Mouse (Mus musculus): ENCODE measurements at regions not wholly inside any gene's neighbourhood (a gene's known extent, or its start where the extent isn't known, plus 50 kb on each side); places are given as distances from the start of the nearest gene placed in this dataset.
A peak's percentile ranks its signal among the peaks of the same experiment; 100 is the strongest.

DNA sequence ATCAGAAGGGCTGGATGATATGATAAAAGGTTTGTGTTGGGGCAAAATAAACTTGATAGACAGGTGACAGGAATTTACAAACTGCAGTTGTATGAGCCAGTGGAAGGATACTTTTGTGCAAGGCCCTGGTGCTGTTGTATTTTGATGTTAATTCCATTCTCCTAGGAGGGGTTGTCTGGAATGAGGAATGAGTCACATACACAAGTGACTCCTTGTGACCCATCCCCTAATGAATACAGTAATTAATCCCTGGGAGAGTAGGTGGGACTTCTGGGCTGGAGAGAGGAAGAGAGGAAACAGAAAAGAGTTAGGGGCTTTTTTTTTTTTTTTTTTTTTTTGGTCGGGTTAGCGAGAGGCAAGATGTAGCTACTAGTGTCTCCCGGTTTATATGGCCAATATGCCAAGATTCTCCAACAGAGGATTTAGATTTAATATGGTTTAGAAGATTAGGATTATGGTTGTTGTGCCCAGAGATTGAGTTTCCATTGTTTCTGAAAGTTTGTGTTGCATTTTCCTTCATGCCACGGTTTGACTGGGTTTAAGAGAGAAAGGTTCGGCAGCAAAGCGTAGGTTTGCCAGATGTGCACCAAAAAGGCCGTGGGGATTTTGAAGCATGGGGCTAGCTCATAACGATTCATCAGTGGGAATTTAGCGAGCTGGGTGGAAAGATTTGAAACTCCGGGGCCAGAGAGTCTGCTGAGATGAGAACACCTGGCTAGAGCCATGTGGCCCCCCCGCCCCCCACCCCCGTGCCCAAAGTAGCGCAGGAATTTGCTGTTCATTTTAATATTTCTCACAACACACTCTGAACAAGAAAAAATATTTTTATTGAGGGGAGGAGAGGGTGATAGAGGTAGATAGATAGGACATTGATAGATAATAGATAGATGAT, 389.1 kb upstream of the Rgmb start (continued):
- TF ChIP-seq E2F4 (IDR thresholded peaks at IDR 0.05; ENCODE audit: insufficient replicate concordance, low read depth, low read length) (no peak), ZNF384 (IDR thresholded peaks at IDR 0.05; ENCODE audit: low read depth, low read length) (peak; percentile 74), TCF12 (IDR thresholded peaks at IDR 0.05; ENCODE audit: low read depth, low read length) (peak; percentile 74), CHD1 (IDR thresholded peaks at IDR 0.05; ENCODE audit: low read depth, low read length) (no peak), NRF1 (IDR thresholded peaks at IDR 0.05; ENCODE audit: low read depth, low read length) (no peak), POLR2AphosphoS2 (IDR thresholded peaks at IDR 0.05; ENCODE audit: low read depth, low read length) (no peak), SMC3 (IDR thresholded peaks at IDR 0.05; ENCODE audit: low read depth, low read length) (no peak), ZKSCAN1 (IDR thresholded peaks at IDR 0.05; ENCODE audit: borderline replicate concordance, low read depth, low read length) (no peak), RCOR1 (conservative IDR thresholded peaks at IDR 0.05; ENCODE audit: low read depth, low read length) (no peak), JUND (conservative IDR thresholded peaks at IDR 0.05; ENCODE audit: low read depth, low read length) (no peak), JUN (IDR thresholded peaks at IDR 0.05; ENCODE audit: insufficient read depth, low read depth, low read length) (no peak), CTCF (conservative IDR thresholded peaks at IDR 0.05 in 1 of 2, IDR thresholded peaks at IDR 0.05 in 1 of 2; ENCODE audit: low read depth in 2 of 2, low read length in 2 of 2) (no peak), MAFK (IDR thresholded peaks at IDR 0.05; ENCODE audit: insufficient replicate concordance, low read length) (no peak), KAT2A (IDR thresholded peaks at IDR 0.05; ENCODE audit: insufficient replicate concordance, low read length) (no peak), MEF2A (IDR thresholded peaks at IDR 0.05; ENCODE audit: borderline replicate concordance, low read depth, low read length) (no peak), ETS1 (conservative IDR thresholded peaks at IDR 0.05; ENCODE audit: low read depth, low read length) (peak; percentile 34; the same call in 1 of the 2 replicates), IRF4 (IDR thresholded peaks at IDR 0.05; ENCODE audit: low read depth, low read length) (no peak; the same call in 1 of the 2 replicates)

DNA sequence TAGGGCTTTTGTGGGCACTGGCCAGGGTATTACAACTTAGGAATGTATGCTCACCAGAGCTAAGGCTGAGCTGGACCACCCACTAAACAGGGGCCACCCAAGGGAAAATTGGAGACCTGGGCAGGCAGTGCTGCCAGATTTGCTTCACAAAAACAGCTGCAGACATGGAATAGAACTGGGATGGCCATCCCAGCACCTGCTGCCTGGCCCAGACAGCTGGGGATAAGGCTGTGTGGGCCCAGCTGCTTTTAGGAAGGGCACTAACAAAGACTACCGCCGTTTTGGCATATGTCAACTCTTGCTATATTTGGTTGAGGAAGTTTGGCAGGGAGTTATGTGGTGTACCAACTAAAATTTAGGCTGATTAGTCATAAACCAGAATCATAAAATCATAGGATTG, 387.8 kb upstream of the Rgmb start:
- Histone ChIP-seq H3K36me3 (replicated peaks in 1 of 2; ENCODE audit: control insufficient read depth in 1 of 2, insufficient read depth in 1 of 2, low read length in 1 of 2) (no peaks in the 10 kb centered on the region), H3K4me3 (replicated peaks in 1 of 3; ENCODE audit: low read depth in 2 of 3, low read length in 2 of 3, poor library complexity in 1 of 3) (no peak overlapping the region), H3K4me2 (ENCODE audit: insufficient read depth, low read depth, poor library complexity, severe bottlenecking) (no peak overlapping the region), H3K27me3 (replicated peaks) (no peaks in the 10 kb centered on the region), H3K9ac (ENCODE audit: insufficient read depth, low read depth) (no peak overlapping the region), H3K9me3 (replicated peaks; ENCODE audit: low read length) (no peaks in the 10 kb centered on the region), H3K4me1 (ENCODE audit: control insufficient read depth in 1 of 2, insufficient read depth in 2 of 2) (peaks cover 7 to 27% of the 10 kb centered on the region in 2 experiments; a peak in 3 of 4 replicates), H3K79me2 (replicated peaks; ENCODE audit: control insufficient read depth, extremely low read depth, insufficient read depth, poor library complexity, severe bottlenecking) (no peaks in the 10 kb centered on the region), H3K27ac (ENCODE audit: insufficient read depth, low read depth) (no peak overlapping the region)
- no peak for DNase-seq (ENCODE audit: extremely low read depth)
- dilution Hi-C loops (cut with MboI; ENCODE audit: extremely low pct_ligation_motif_present, extremely low pct_unique_long_range_greater_than_20kb, low sequenced_read_pairs): no loop called here
- in situ Hi-C loops (cut with MboI; ENCODE audit: low pct_ligation_motif_present, low pct_unique_long_range_greater_than_20kb, low sequenced_read_pairs): no loop called here
- TF ChIP-seq UBTF (IDR thresholded peaks at IDR 0.05; ENCODE audit: low read depth, low read length) (no peak), POLR2A (IDR thresholded peaks at IDR 0.05; ENCODE audit: low read depth, low read length) (no peak)
